ENCODE assay signal across 12 mouse cellular contexts in the genomic region with DNA sequence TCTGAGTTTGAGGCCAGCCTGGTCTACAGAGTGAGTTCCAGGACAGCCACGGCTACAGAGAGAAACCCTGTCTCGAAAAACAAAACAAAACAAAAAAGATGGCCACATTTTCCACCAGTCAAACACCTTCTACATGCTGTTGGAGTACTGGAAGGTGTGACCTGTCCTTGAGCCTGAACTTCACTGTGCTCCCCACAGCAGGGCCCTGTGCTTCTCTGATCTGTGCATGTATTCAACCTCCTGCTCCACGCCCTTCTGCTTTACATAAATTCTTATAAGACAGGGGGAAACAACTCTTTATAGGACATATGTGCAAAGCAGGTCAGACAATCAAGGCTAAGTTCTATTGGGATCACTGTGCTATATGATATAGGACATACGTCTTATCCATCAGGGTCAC.
"Had no signal": no experiment of that assay in that cellular context is flagged by ENCODE, and none has a peak within 500 bp of the region (broad histone marks: within the 10 kb centered on the region; RNA-seq: fewer than 3 reads in every experiment).

No protein-coding gene starts in this region.

- DNase-seq: left cerebral cortex, postnatal 4 days; liver; liver, embryonic 13.5 days; liver, postnatal 0 days; lung, adult 18-20 months; lung, adult 2 months; lung, embryonic 14.5 days; lung, postnatal 10 days; lung, postnatal 14 days; lung, postnatal 36 days; lung, postnatal 4 days; midbrain, embryonic 14.5 days had no signal
